Mouse (Mus musculus) embryo, embryonic 11.5 days (tissue): ENCODE measurements around the gene Tsfm.

Source experiments
- DNase-seq: peaks from one replicate; pipeline ENCODE4 v3.0.0-alpha.2; 2012; ENCODE audit warnings: low read depth, low spot score

Gene Tsfm

DNA sequence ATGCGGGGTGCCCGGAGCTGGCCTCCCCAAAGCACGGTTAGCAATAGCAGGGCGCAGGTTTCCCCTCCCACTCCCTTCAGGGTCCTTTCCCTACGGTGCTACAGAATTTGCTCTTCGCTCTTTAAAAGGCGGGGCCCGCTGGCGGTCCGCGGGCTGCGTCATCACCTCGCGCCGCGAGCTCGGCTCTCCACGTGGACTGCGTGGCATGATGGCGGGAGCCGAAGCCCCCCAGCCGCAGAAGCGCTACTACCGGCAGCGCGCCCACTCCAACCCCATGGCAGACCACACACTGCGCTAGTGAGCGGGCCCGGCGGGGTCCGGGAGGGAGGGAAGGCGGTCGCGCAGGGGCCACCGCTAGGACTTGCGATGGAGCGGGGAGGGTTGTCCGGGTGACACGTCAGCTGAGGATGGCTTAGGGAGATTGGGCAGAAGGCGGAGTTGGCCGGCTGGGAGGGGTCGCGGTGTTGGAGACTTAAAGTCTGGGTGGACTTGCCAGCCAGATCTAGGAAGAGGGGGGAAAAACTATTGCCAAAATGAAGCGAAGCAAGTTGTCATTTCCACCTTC is 11.2 kb upstream of the Tsfm start:
- peak; percentile 87 for DNase-seq

DNA sequence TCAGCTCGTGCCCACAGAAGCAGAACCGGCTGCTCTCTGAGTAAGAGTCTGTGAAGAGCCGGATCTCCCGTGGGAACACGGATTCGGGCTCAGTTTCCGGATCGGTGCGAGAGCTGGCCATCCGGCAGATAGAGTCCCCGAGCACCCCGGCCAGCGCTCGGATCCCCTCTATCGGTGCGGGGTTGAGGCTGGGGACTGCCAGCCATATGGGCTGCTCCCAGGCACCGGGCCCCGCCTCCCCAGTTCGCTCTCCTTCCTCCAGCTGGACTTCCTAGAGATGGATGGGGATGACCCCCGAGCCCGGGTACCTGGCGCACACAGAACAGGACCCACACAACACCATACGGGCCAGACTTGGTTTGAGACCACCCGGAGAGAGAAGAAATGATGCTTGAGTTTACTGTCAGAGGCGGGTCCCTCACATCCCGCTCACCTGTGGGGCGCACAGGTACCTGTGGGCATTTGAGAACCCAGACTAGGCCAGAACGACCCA is 10.7 kb upstream of the Tsfm start, which contains the start of the genes Mettl1 and Eef1akmt3:
Gene Mettl1 (plus strand): TSS at position 141 of the 493 bp plus-strand sequence.
Gene Eef1akmt3 (minus strand): TSS at position 240 of the 493 bp plus-strand sequence.
- DNase-seq: no peak

DNA sequence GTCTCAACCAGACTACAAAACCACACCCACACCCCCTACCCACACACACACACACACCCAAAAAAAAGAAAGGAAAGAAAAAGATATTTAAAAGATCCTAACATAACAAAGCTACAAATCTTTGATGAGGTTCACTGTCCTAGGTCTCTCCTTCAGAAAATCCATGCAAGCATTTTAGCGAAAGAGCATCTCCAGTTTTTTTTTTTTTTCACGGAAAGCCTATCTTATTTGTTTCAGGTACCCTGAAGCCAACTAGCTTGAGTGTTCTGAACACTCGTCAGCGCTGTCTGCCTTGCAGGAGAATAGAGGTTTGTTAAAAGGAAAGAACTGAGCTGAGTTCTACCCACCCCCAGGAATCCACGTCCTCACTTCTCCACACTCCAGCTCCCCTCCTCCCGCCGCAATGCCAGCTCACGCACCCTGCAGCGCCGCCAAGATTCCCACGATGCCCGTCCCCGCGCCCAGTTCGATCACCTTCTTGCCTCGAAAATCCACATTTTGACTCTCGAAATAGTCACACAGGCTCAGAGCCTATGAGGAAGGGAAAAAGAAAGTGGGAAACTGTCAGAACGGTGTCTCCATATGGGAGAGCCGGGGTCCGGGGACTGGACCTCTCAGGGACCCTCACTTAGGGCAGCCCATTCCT is 10.1 kb upstream of the Tsfm start:
- no peak for DNase-seq

GRCm38 (mm10) chr10:127037641-127038040 is 7.0 kb upstream of the Tsfm start:
- DNase-seq: no peak

DNA sequence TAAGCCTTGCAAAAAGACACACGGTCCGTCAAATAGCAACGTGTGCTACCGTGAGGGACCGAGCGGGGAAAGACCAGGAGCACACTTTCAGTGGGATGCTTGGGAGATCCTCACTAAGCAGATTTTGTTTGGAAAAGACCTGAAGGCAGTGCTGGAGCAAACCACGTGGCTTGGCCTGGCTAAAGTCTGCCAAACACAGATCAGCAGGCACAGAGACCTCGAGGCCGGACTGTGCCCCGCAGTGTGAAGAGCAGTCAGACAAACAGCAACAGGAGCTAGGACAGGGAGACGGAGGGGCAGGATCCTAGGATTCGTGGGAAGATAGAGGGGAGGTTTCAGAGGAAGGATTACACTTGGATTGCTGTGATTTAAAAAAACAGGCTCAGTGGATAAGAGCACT is 5.6 kb upstream of the Tsfm start:
- no peak for DNase-seq

DNA sequence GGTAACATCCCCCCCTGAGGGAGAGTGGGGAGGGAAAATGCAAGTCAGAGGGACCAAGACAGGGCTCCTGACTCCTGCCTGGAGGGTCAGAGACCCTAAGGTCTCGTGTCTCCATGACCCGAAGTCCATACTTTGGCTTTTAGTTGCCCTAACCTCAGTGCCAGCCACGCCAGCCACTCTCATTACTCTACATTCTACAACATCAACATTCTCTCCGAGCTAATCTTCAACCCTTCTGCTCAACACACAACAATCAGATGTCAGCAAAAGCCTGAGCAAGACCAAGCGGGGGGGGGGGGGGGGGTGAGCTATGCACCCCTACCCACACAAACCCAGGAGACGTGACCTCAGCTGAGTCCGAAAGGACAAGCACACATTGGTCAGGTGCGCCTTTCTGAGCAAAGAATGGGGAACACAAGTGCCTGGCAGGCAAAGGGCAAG is 2.7 kb upstream of the Tsfm start:
- no peak for DNase-seq

- DNase-seq: no peak
Observed at GRCm38 (mm10) chr10:127018422-127018821, 12.2 kb downstream of the Tsfm start.

GRCm38 (mm10) chr10:127017071-127017470 is 13.6 kb downstream of the Tsfm start:
- no peak for DNase-seq

GRCm38 (mm10) chr10:127016488-127016887 is 14.2 kb downstream of the Tsfm start:
- DNase-seq: no peak

DNA sequence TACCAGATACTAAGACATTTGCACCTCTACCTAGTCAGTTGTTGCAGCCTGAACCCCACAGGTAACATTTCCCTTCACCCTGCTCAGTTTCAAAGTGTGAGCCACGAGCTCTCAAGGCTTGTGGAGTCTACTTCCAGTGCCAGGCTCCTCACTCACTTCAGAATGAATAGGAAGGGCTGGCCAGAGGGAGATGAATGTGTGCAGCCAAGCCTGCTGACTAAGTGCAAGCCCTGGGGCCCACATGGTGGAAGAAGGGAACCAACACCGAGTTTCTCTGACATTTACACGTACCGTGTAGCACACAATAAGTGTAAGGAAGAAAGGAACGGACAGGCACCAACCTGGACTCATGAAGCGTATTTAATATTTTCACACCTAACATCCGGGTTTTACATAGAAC is 26.8 kb downstream of the Tsfm start:
- no peak for DNase-seq

GRCm38 (mm10) chr10:127003334-127003733 is 27.3 kb downstream of the Tsfm start:
- no peak for DNase-seq

GRCm38 (mm10) chr10:127002765-127003164 is 27.9 kb downstream of the Tsfm start:
- DNase-seq: no peak

DNA sequence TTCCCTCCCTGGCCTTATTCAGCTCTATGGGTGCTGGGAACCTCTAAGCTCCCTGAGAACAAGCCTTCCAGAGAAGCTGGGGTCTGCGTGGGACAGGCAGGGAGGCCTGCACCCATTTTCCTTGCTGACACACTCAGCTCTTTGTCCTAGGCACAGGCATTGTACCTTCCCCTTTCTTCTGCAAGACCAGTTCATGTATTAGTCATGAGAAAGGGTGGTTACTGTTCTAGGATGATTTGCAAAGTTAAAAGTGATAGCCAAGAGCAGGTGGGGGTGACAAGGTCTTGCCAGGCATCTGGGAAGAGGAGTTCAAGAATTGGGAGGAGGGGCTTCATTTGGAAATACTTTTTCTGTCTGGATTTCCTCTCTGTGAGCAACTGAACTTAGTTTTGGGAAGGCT is 28.6 kb downstream of the Tsfm start:
- DNase-seq: no peak

DNA sequence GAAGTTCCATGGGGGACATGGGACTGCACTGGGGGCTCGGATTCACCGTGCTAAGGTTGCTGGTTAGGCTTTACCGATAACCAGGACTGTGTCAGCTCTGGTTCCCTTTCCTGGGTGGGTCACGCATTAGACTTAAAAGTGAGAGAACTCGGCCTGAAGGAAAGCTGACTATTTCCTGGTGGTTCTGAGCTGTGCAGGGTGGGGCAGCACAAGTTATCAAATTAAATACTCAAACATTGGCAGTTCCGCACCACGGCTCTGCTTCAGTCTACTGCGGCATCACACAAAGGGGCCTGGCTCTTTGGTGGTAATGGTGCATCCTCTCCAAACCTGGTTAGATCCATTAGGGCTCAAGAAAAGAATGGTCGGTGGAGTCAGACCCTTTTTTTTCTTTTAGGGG is 29.3 kb downstream of the Tsfm start:
- no peak for DNase-seq

DNA sequence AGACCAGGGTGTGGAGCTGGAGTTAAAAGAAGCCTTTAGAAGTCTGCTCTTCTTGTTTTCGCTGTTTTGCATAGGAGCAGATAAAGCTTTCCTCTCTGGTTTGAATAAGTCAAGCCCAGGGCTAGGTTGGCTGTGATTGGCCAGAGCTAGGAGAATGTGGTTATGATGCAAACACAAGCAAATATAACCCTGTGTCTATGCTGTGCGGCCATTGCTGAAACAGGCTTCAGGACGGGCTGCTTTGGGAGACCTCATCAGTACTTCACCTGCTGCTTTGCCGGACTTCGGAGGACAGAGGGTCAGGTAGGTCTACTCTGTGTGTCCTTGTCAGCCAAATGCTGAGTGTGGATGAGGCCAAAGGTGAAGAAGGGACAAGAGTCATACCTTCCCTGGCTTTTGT is 30.1 kb downstream of the Tsfm start, which contains the start of gene Avil:
Gene Avil (plus strand): TSS at position 181 of the 400 bp plus-strand sequence.
- no peak for DNase-seq

DNA sequence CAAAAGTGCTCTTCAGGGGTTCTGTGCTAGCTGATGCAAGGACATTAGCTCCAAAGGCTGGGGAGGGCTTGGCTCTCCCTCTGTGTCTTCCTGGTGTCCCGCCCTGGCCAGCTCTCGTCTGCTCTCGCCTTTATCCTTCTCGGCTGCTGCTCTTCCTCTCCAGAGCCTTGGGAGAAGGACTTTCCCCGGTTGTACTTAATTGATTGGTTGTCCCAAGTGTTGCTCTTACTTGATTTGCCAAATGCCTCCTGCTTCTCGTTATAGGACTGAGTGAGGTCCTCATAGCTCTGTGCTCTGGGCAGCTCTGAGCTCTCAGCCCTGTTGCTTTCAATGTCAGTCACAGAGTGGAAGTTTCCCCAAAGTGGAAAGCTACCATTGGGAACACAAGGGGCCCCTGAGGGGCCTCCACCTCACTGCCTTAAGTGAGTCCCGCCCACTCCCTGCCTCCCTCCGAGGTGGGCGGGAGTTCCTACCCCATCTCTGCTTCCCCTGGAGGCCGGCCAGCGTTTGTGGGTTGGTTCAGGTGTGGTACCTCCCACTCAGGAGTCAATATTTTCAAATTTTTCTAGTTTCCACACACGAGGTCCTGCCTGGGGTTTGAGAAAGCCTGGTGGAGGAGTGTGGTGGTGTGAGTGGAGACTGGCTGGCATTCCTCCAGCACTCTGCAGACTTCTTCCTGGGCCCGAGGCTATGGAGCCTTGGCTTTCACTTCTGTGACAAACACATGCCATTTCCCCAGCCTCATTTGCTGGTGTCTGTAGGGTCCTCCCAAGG is 33.1 kb downstream of the Tsfm start:
- DNase-seq: no peak

GRCm38 (mm10) chr10:126993621-126994020 is 37.0 kb downstream of the Tsfm start:
- no peak for DNase-seq

DNA sequence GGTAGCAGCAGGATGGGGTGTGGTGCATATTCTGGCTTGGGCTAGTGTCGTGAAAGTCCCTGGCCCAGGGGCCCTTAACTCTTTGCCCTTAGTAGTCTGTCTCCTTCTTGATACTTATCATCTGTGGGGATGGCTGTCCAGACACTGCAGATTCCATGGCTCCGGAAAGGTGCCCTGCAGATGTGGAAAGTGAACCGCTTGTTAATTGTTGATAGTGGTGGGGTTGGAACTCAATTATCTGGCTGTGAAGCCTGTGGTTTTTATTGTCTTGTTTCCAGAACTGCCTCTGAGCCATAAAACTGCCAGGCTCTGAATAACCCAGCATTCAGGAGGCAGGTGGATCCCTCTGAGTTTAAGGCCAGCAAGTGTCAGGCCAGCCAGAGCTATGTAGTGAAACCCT is 39.0 kb downstream of the Tsfm start:
- no peak for DNase-seq

DNA sequence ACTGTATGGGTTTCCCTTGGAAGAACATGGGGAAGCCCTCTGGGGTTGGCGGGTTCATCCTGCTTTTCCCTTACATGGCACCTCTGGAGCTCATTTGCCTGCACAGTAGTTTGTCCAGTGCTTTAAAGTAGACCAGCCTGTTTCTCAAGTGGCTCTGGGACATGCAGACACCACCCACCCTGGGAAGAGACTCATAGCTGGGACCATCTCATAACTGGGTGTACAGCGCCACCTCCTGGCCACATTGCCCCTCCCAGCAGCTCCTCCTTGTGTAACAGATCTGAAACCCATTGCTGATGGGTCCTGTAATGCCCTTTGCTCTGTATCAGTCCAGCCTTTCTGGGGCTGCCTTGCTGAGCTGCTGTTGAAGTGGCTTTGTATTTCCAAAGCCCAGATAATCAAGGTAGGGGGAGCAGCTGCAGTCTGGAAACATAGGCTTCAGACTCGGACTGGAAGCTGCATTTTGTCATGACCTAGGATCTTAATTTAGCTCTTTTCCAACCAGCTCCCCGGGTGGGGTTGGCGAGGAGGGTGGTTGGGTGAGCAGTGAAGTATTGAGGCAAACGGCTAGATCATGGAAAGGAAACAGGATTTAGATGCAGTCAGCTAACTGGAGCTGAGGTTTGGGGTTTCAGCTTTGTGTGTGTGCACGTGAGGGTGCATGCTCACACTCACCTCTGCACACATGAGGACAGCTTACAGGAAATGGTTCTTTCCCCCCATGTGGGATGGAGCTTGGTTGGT is 40.2 kb downstream of the Tsfm start:
- peak; percentile 72 for DNase-seq

DNA sequence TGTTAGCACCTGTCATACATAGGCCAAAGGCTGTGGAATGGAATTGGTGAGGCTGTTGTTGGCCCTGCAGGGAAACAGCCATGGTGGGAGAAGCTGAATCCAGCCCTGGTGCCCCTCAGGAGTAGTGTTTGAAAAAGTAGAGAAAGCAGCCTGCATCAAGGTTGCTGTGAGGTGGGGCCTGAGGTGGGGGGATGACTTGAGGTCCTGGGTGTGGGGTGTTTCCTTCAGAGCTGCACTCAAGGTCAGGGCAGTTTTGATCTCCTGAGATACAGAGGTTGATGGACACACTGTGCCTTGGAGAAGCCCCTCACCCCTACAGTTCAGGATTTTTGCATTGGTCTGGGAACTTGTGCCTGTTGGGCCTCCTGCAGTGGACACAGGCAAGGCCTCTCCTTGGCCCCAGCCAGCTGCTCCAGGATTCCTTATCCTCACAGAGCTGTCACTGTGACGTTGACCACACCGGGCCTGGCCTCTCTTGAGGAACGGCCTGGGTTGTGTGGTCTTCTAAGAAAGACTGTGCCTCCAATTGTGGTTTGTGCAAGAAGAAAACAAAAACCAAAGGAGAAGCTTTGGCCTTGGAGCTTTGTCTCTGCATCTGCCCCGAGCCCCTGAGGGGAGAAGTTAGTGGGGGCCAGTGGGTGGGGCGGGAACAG is 42.0 kb downstream of the Tsfm start:
- DNase-seq: no peak
